Mouse (Mus musculus) testis, adult 2 months (tissue): ENCODE data around the gene Emilin3.

Experiments
- CTCF ChIP-seq: fragments of 200-500 bp; IDR thresholded peaks from 2 replicates; pipeline ENCODE4 v1.5.1; 2012; ENCODE audit warnings: low read depth, mild to moderate bottlenecking, inconsistent platforms, low read length, moderate library complexity; ENCODE audit not compliant: control insufficient read depth, insufficient read depth, insufficient replicate concordance
- POLR2A ChIP-seq: fragments of 200-500 bp; IDR thresholded peaks from 2 replicates; pipeline ENCODE4 v1.6.1; 2012; ENCODE audit warnings: low read depth, mild to moderate bottlenecking, inconsistent platforms, low read length, moderate library complexity; ENCODE audit not compliant: control insufficient read depth

DNA sequence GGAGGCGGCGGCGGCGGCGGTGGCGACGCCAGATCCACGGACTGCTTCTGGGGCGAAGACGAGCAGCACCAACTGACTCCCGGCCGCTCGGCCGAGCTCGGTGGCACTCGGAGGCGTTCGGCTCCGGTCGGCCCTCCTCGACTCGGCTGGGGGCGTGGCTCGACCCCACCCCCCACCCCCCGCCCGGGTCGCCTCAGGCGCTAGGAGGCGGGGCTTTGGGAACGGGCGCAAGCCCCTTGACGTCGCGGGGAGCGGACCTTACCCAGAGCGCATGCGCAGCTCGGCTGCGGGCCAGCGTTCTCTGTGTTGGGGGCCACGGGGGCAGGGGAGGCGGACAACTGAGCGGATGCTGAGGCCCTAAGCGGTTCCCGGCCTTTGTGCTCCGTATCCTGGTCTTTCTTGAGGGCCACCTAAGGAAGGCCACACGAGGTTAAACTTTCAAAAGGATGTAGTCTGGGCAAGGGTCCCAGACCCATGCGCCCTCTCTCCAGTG is 39.2 kb downstream of the Emilin3 start, which contains the start of gene Zhx3:
- TF ChIP-seq CTCF (no peak), POLR2A (peak; percentile 76)
